Mouse (Mus musculus): ENCODE measurements around the gene Gm20388.

GRCm38 (mm10) chr8:123428939-123429721 is 3518.5 kb downstream of the Gm20388 start:
- TF ChIP-seq POLR2A (IDR thresholded peaks at IDR 0.05; ENCODE audit: low read depth, low read length) (no peak), CTCF (conservative IDR thresholded peaks at IDR 0.05; ENCODE audit: insufficient read depth, insufficient read length, low read depth, low read length) (no peak)

Measured in kidney, adult 2 months (tissue).